Mouse (Mus musculus) neural tube, embryonic 15.5 days (tissue): ENCODE measurements around the gene Ppp1r27. TPM values are rescaled to one million over a fixed set of nuclear protein-coding genes. Genes with fewer than 3 reads are reported as not detected.

Experiments used
- ATAC-seq: fragments of 200-750 bp; cut with Nextera tagmentation; 2 replicates; pipeline ENCODE4 v1.8.0; 2017; ENCODE audit warnings: mild to moderate bottlenecking, moderate TSS enrichment, moderate library complexity; ENCODE audit not compliant: low FRiP score
- H3K27ac ChIP-seq: fragments of 300-500 bp; sonication (generic); replicated peaks from 2 replicates; pipeline ENCODE4 v1.5.1; 2015; ENCODE audit warnings: mild to moderate bottlenecking, inconsistent platforms
- H3K27me3 ChIP-seq: fragments of 300-500 bp; sonication (generic); replicated peaks from 2 replicates; pipeline ENCODE4 v1.6.1; 2015; ENCODE audit warnings: inconsistent platforms
- H3K36me3 ChIP-seq: fragments of 300-500 bp; sonication (generic); 2 replicates; pipeline ENCODE4 v1.6.1; 2015; ENCODE audit warnings: inconsistent platforms
- H3K4me1 ChIP-seq: fragments of 300-500 bp; sonication (generic); 2 replicates; pipeline ENCODE4 v1.6.1; 2015; ENCODE audit warnings: inconsistent platforms
- H3K4me2 ChIP-seq: fragments of 300-500 bp; sonication (generic); 2 replicates; pipeline ENCODE4 v1.6.1; 2015; ENCODE audit warnings: inconsistent platforms, mild to moderate bottlenecking, moderate library complexity
- H3K4me3 ChIP-seq: fragments of 300-500 bp; sonication (generic); replicated peaks from 2 replicates; pipeline ENCODE4 v1.5.1; 2015; ENCODE audit warnings: mild to moderate bottlenecking, inconsistent platforms
- H3K9ac ChIP-seq: fragments of 300-500 bp; sonication (generic); replicated peaks from 2 replicates; pipeline ENCODE4 v1.6.1; 2015; ENCODE audit warnings: mild to moderate bottlenecking, inconsistent platforms
- H3K9me3 ChIP-seq: fragments of 300-500 bp; sonication (generic); replicated peaks from 2 replicates; pipeline ENCODE4 v1.6.1; 2016; ENCODE audit warnings: inconsistent platforms
- WGBS: fragments of 180-500 bp; shearing (Covaris S2); methylation state at CpG from one replicate; pipeline ENCODE4 v1.1.7; 2015; ENCODE audit warnings: mixed read lengths; 5-methylcytosine and 5-hydroxymethylcytosine counted together
- polyA plus RNA-seq: library from polyadenylated mRNA; unstranded; fragments of >200 nt; fragmentation: Nextera tagmentation; extraction: Ambion mirVana; gene quantifications from 2 replicates; pipeline ENCODE4 v1.2.1, GENCODE M21; 2015

Ppp1r27 gene
- polyA plus RNA-seq, 1 experiment from 2014 or later = 0.69 TPM

DNA sequence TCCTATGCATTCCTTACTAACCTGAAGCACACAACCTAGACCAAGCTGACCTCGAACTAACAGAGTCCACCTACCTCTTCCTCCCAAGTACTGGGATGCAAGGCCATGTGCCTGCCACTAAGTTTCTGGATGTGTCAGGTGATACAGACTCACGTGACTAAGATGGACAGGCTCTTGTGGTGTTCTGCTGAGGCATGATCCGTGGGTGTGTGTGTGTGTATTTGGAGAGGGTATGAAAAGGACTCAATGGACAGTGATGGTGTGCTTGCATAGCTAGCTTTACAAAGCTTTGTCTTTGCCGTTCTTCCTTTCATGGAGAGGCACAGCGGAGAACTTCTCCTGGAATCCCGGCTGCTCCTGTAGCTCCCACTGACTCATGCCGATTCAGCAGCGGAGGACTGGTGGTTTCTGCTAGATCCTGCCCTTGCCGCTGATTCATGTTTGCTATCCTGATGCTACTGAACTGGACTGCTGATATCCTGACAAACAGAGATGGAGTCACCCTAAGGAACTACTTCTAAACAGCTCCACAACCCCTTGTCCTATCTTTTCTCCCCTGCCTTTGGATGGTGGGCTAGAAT is 42.6 kb downstream of the Ppp1r27 start:
- Histone ChIP-seq H3K4me3 (no peak overlapping the region), H3K4me2 (no peak overlapping the region), H3K4me1 (0 out of 2 replicates have a peak, but pooled peaks cover 4% of the 10 kb centered on the region), H3K27ac (no peak overlapping the region), H3K27me3 (no peaks in the 10 kb centered on the region), H3K9ac (no peak overlapping the region), H3K36me3 (no peaks in the 10 kb centered on the region), H3K9me3 (no peaks in the 10 kb centered on the region)
- 86% methylated on average over 9 of the region's 9 CpGs for WGBS
- ATAC-seq = no peak

DNA sequence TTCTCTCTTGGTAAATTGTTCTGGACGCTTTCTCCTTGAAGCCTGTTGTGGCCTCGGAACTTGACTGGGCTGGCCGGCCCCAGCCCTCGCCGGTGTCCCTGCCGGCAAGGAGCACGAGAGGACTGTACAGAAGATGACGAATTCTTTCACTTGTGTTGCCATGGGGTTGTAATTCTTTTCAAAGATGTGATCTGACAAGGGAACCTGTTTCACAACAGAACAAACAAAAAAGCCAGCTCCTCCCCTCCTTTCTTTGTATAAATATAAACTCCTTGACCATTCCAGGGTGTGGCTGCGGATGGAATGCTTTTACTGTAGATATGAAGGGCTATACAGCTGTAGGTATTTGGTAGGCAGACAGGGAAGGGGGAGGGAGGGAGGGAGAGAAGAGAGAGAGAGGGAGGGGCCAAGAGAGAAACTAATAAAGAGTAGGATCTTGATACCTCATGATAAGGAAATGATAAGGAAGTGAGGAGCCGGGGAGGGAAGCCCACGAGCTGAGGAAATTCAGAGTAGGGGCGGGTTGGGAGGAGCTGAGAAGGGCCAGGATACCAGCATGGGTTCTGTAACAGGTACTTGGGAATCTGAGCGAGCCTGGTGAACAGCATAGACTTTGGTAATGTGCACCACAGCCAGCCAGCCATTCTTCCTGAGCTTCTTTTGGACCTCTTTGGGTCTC is 43.2 kb downstream of the Ppp1r27 start:
- no peak for ATAC-seq
- Histone ChIP-seq H3K9ac (no peak overlapping the region), H3K4me2 (no peak overlapping the region), H3K4me3 (no peak overlapping the region), H3K27ac (no peak overlapping the region), H3K36me3 (no peaks in the 10 kb centered on the region), H3K9me3 (no peaks in the 10 kb centered on the region), H3K27me3 (no peaks in the 10 kb centered on the region), H3K4me1 (0 out of 2 replicates have a peak, but pooled peaks cover 4% of the 10 kb centered on the region)
- 68% methylated on average over 13 of the region's 13 CpGs for WGBS

DNA sequence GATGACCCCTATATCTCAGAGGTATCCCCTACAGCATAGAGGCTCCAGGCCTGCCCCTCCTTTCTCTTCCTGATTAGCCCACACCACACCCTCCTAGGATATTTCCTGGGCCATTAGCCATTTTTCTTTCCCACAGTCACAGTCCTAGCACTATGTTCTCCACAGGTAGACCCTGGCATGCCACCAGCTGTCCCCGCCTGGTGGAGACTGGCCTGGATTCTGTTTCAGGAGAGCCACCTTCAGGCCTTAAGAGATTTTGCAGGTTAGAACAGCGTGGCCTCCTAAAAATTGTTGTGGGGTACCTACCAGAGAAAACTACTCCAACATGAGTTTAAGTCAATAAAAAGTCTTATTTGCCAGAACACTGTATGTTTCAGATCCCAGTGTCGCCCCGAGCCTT is 44.0 kb downstream of the Ppp1r27 start:
- H3K9ac ChIP-seq = no peak overlapping the region
- ATAC-seq = no peak
- H3K4me1 ChIP-seq = 0 out of 2 replicates have a peak, but pooled peaks cover 4% of the 10 kb centered on the region
- no peaks in the 10 kb centered on the region for H3K36me3 ChIP-seq
- 50% methylated on average over 4 of the region's 4 CpGs for WGBS
- H3K4me3 ChIP-seq = no peak overlapping the region
- H3K4me2 ChIP-seq = no peak overlapping the region
- H3K9me3 ChIP-seq = no peaks in the 10 kb centered on the region
- H3K27ac ChIP-seq = no peak overlapping the region
- no peaks in the 10 kb centered on the region for H3K27me3 ChIP-seq

DNA sequence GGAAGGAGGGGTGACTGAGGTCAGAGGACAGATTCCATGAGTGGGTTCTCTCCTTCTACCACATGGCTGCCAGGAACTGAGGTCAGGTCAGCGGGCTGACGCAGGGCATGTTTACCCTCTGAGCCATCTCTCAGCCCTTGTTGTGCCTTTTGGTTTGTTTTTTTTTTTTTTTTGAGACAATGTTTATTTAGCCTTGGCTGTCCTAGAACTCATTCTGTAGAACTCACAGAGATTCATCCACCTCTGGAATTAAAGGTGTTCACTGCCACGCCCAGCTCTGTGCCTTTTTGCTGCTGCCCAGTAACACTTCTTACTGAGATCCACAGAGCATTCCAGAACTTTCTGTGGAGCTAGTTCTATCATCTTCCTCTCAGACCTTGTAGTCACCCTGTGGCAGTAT is 45.3 kb downstream of the Ppp1r27 start:
- Histone ChIP-seq H3K9ac (no peak overlapping the region), H3K4me3 (no peak overlapping the region), H3K27me3 (no peaks in the 10 kb centered on the region), H3K36me3 (no peaks in the 10 kb centered on the region), H3K27ac (no peak overlapping the region), H3K9me3 (no peaks in the 10 kb centered on the region), H3K4me2 (no peak overlapping the region), H3K4me1 (0 out of 2 replicates have a peak, but pooled peaks cover 2% of the 10 kb centered on the region)
- no peak for ATAC-seq
- WGBS = 92% methylated on average over 3 of the region's 3 CpGs

DNA sequence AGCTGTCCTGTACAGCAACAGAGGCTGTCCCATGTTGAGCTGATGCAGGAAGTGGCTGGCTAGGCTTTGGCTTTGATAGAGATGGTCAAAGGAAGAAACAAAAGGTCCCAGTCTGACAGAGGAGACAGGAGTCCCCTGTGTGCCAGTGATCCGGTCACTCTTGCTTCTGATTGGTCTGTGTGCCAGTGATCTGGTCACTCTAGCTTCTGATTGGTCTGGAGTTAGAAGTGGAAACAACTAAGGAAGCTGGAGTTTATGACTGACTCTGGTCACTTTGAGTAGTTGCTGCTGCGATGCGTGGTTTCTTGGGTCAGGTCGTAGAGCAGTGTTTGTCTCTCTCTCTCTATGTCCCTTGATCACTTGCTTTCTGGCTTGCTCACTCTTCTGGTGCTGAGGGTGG is 49.2 kb downstream of the Ppp1r27 start:
- no peaks in the 10 kb centered on the region for H3K27me3 ChIP-seq
- H3K4me3 ChIP-seq = no peak overlapping the region

DNA sequence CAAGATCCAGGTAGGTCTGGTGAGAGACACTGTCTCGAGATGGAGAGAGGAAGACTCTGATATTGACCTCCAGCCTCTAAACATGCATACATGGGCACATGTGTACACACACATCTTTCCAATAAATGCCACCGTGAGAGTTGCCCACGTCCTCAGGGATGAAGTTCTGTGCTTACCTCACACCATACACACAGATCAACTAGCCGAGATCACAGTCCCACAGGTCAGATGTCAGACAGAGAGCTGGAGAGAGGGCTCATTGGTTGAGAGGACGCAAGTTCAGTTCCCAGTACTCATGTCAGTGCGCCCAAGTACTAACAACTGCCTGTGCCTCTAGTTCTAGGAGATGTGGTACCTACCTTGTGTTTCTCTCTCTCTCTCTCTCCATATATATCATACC is 49.9 kb downstream of the Ppp1r27 start:
- no peaks in the 10 kb centered on the region for H3K27me3 ChIP-seq
- WGBS = 66% methylated on average over 6 of the region's 6 CpGs
- no peak overlapping the region for H3K4me2 ChIP-seq
- H3K9ac ChIP-seq = no peak overlapping the region
- no peak for ATAC-seq
- no peak overlapping the region for H3K4me3 ChIP-seq
- peaks cover 25% of the 10 kb centered on the region for H3K36me3 ChIP-seq
- H3K27ac ChIP-seq = no peak overlapping the region
- no peaks in the 10 kb centered on the region for H3K4me1 ChIP-seq
- H3K9me3 ChIP-seq = no peaks in the 10 kb centered on the region

More for the DNA sequence above, 49.2 kb downstream of the Ppp1r27 start:
- H3K36me3 ChIP-seq = peaks cover 23% of the 10 kb centered on the region
- H3K27ac ChIP-seq = no peak overlapping the region
- ATAC-seq = no peak
- H3K9me3 ChIP-seq = no peaks in the 10 kb centered on the region
- H3K4me1 ChIP-seq = no peaks in the 10 kb centered on the region
- WGBS = 83% methylated on average over 4 of the region's 4 CpGs
- H3K9ac ChIP-seq = no peak overlapping the region
- H3K4me2 ChIP-seq = no peak overlapping the region

DNA sequence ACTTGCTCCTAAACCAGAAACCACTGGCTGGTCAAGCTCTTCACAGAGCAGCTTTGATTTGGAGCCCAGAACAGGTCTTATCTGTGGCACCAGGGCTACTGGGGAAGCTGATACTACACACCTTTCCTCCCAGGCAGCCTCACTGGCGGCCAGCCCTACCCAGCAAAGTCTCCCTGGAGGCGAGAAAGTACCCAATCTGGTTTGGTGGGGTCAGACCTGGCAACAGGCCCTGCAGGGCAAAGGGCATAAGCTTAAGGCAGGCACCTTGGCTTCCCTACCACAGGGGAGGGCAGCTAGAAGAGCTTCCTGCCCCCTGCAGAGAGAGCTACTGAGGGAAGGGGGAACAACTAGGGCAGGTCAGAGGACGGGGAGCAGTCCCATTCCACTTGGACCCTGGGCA is 50.6 kb downstream of the Ppp1r27 start:
- Histone ChIP-seq H3K4me1 (no peaks in the 10 kb centered on the region), H3K4me2 (no peak overlapping the region), H3K36me3 (peaks cover 29% of the 10 kb centered on the region), H3K27me3 (no peaks in the 10 kb centered on the region), H3K9ac (no peak overlapping the region), H3K9me3 (no peaks in the 10 kb centered on the region), H3K4me3 (no peak overlapping the region), H3K27ac (no peak overlapping the region)
- ATAC-seq = no peak
- WGBS = 27% methylated on average over 3 of the region's 3 CpGs

Other genes starting within 250 kb of the Ppp1r27 start
- 3,602 and 3,776 TPM in 2 replicates for gene Actg1, start 202.6 kb downstream of the Ppp1r27 start, polyA plus RNA-seq
- gene Fscn2, start 189.6 kb downstream of the Ppp1r27 start, polyA plus RNA-seq = 0.64 and 1.4 TPM in 2 replicates
- gene Faap100, start 172.4 kb downstream of the Ppp1r27 start, polyA plus RNA-seq = 71.6 and 81.5 TPM in 2 replicates
- 30.2 and 32.6 TPM in 2 replicates for gene Nploc4, start 113.4 kb downstream of the Ppp1r27 start, polyA plus RNA-seq
- gene Tspan10, start 108.5 kb downstream of the Ppp1r27 start, polyA plus RNA-seq = not detected in 2 replicates
- gene Pde6g, start 97.6 kb downstream of the Ppp1r27 start, polyA plus RNA-seq = 0.09 and 0.28 TPM in 2 replicates
- 12.1 and 12.8 TPM in 2 replicates for gene Oxld1, start 93.1 kb downstream of the Ppp1r27 start, polyA plus RNA-seq
- gene Ccdc137, start 93.0 kb downstream of the Ppp1r27 start, polyA plus RNA-seq = 24.5 and 26.6 TPM in 2 replicates
- 68.1 and 76.7 TPM in 2 replicates for gene Arl16, start 83.5 kb downstream of the Ppp1r27 start, polyA plus RNA-seq
- gene Mrpl12, start 66.5 kb downstream of the Ppp1r27 start, polyA plus RNA-seq = 142 and 144 TPM in 2 replicates
- gene Slc25a10, start 59.3 kb downstream of the Ppp1r27 start, polyA plus RNA-seq = 27.6 and 33.6 TPM in 2 replicates
- 0.26 and 0.41 TPM in 2 replicates for gene Gcgr, start 20.4 kb downstream of the Ppp1r27 start, polyA plus RNA-seq
- gene Mcrip1, start 1.4 kb downstream of the Ppp1r27 start, polyA plus RNA-seq = 229 and 235 TPM in 2 replicates
- gene P4hb, start 22.1 kb upstream of the Ppp1r27 start, polyA plus RNA-seq = 282 and 351 TPM in 2 replicates
- gene Arhgdia, start 30.5 kb upstream of the Ppp1r27 start, polyA plus RNA-seq = 488 and 542 TPM in 2 replicates
- 219 and 265 TPM in 2 replicates for gene Alyref, start 47.2 kb upstream of the Ppp1r27 start, polyA plus RNA-seq
- 206 and 208 TPM in 2 replicates for gene Anapc11, start 47.3 kb upstream of the Ppp1r27 start, polyA plus RNA-seq
- 0.86 and 3.2 TPM in 2 replicates for gene Npb, start 57.3 kb upstream of the Ppp1r27 start, polyA plus RNA-seq
- 224 and 248 TPM in 2 replicates for gene Pcyt2, start 66.8 kb upstream of the Ppp1r27 start, polyA plus RNA-seq
- 43.2 and 45.1 TPM in 2 replicates for gene Sirt7, start 74.1 kb upstream of the Ppp1r27 start, polyA plus RNA-seq
- 40.1 and 41.0 TPM in 2 replicates for gene Mafg, start 82.5 kb upstream of the Ppp1r27 start, polyA plus RNA-seq
- 19.1 and 20.8 TPM in 2 replicates for gene Pycr1, start 92.6 kb upstream of the Ppp1r27 start, polyA plus RNA-seq
- 2.5 and 2.6 TPM in 2 replicates for gene Myadml2, start 97.0 kb upstream of the Ppp1r27 start, polyA plus RNA-seq
- gene Notum, start 110.0 kb upstream of the Ppp1r27 start, polyA plus RNA-seq = 6.1 and 7.1 TPM in 2 replicates
- 144 and 148 TPM in 2 replicates for gene Aspscr1, start 121.8 kb upstream of the Ppp1r27 start, polyA plus RNA-seq
- 108 and 115 TPM in 2 replicates for gene Cenpx, start 162.6 kb upstream of the Ppp1r27 start, polyA plus RNA-seq
- 76.8 and 81.3 TPM in 2 replicates for gene Lrrc45, start 162.8 kb upstream of the Ppp1r27 start, polyA plus RNA-seq
- 459 and 611 TPM in 2 replicates for gene Rac3, start 170.3 kb upstream of the Ppp1r27 start, polyA plus RNA-seq
- 9.4 and 18.9 TPM in 2 replicates for gene Dcxr, start 176.1 kb upstream of the Ppp1r27 start, polyA plus RNA-seq
- 0.87 and 10.7 TPM in 2 replicates for gene Cbr2, start 181.0 kb upstream of the Ppp1r27 start, polyA plus RNA-seq
- gene Hmga1b, start 211.7 kb upstream of the Ppp1r27 start, polyA plus RNA-seq = 2.2 and 3.1 TPM in 2 replicates
- 123 and 136 TPM in 2 replicates for gene Rfng, start 233.1 kb upstream of the Ppp1r27 start, polyA plus RNA-seq
- 266 and 277 TPM in 2 replicates for gene Gps1, start 233.1 kb upstream of the Ppp1r27 start, polyA plus RNA-seq
- 45.4 and 52.4 TPM in 2 replicates for gene Dus1l, start 245.3 kb upstream of the Ppp1r27 start, polyA plus RNA-seq